Mouse (Mus musculus) T-helper 1 cell (primary cell): Measurements from ENCODE around the gene Osbp.
"Not testable (repeated sequence)": the region's sequence is repeated elsewhere in the genome, so short reads cannot be mapped to it uniquely, and the experiment has no call there.

ENCODE experiments used
- in situ Hi-C: fragments of 300-600 bp; cut with MboI, MseI; formaldehyde crosslinking; loops from one replicate; pipeline ENCODE4 v1.15.1; 2025; ENCODE audit warnings: high pct_unique_total_duplicates

Gene Osbp

DNA sequence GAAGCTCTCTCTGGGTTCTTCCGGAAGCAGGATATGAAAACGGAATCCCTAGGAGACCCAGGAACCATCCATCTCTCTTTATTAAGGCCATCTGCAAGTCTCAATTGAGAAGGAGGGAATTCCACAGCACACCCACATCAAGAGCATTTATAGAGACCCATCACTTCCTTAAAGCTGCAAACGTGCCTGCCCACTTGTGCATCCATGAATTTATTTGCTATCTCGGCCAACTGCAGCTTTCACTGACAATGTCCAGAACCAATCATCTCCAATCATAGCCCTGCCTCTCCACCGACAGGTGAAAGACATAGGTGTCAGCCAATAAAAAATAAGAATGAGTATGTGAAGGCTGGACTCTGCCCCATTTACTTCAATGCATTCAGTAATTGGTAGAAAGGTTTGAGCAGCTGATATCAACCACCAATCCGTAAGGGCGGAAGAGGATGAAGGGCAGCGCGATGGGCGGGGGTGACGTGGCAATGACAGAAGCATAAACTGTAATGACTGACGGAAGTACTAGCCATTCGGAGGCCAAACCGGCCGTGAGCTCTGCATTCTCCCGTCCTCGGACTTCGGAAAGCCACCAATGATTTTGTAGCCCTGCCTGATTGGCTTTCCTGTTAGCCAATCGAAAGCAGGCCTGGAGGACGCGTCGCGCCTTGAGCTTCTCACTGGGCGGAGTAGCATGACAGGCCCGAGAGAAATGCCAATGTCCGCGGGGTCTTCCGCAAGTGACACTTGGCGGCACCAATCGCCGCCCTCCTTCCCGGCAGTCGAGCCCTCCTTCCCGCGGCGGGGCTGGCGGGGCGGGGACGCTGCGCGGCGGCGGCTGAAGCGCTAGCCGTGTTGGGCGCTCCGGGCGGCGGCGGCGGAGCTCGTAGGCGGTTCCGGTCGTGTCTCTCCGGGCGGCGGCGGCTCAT is at the start of gene Osbp:
Gene Osbp (plus strand): TSS at position 919 of the 920 bp plus-strand sequence.
- in situ Hi-C loops = no loop called here

- in situ Hi-C loops = no loop called here
Observed at GRCm38 (mm10) chr19:11922068-11922467, 43.7 kb upstream of the Osbp start.

- in situ Hi-C loops = not testable (repeated sequence)
Observed at GRCm38 (mm10) chr19:11922515-11922914, 43.2 kb upstream of the Osbp start.

DNA sequence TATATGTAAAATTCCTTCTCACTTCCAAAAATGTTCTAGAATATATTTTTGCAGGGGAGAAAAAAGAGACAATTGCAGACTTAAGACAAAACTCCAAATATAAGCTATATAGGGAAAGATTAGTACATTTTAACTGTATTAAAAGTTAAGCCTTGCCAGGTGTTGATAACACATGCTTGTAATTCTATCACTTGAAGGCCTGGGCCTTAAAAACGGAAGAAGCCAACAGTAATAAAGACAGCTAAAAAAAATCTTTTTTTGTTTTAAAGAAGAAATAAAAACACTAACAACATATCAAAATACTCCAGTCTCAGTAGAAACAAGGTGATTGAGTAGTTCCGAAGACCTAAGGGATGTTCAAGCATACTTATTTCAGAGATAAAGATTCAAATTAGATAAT is 39.4 kb upstream of the Osbp start:
- in situ Hi-C loops = no loop called here

GRCm38 (mm10) chr19:11928025-11928748 is 37.6 kb upstream of the Osbp start:
- in situ Hi-C loops = no loop called here

DNA sequence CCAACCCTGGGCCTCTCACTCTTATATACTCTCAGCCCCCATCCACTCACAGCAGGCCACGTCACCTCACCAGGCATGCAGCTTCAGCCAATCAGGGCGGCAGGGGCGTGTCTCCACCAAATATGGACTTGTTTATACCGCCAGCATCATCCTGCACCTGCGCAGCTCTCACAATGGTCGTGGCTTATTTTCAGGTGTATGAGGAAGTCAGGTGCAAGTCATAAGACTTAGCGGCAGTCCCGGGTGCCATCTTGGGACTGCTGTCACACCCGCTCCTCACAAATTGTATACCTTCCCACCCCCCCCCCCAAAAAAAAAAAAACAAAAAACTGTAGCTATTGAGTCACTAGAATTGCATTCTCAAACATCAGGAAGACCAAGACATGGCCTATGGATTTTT is 19.3 kb upstream of the Osbp start:
- in situ Hi-C loops = not testable (repeated sequence)

GRCm38 (mm10) chr19:11949878-11950277 is 15.9 kb upstream of the Osbp start:
- in situ Hi-C loops = no loop called here

DNA sequence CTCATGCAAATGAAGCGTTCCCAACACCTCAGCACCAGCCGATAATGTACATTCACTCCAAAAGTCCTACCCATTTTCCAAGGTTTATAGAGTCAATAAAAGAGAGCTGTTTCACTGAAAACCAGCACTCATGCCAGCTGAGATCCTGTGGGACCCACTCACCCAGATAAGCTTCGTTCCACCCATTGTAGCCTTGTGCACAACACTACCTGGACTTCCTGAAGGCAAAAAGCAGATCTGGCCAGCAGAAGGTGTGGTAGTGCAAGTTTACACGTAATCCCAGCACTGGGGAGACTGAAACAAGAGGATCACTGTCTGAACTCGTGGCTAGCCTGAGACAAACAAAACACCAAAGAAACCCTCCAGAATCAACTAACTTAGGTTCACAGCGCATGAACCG is 15.0 kb upstream of the Osbp start:
- in situ Hi-C loops = no loop called here

GRCm38 (mm10) chr19:11954206-11954605 is 11.5 kb upstream of the Osbp start:
- in situ Hi-C loops = no loop called here

GRCm38 (mm10) chr19:11956636-11957035 is 9.1 kb upstream of the Osbp start:
- in situ Hi-C loops = no loop called here

DNA sequence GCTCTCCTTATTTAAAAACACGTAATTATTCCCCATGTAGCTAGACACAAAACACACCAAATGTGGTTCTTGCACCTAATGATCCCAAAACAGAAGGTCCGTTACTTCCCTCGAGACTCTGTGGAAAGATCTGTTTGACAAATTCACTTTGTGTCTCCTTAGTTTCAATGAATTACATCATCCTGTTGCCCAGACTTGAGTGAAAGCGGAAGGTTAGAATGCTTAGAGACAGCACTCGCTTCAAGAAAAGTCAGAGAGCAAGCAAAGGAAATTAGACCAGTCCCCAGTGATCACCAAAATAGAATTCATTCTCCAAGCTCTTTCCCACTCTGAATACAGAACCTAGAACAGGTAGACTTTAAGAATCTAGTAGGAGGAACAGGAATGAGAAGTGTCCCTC is 8.3 kb upstream of the Osbp start:
- in situ Hi-C loops = no loop called here

DNA sequence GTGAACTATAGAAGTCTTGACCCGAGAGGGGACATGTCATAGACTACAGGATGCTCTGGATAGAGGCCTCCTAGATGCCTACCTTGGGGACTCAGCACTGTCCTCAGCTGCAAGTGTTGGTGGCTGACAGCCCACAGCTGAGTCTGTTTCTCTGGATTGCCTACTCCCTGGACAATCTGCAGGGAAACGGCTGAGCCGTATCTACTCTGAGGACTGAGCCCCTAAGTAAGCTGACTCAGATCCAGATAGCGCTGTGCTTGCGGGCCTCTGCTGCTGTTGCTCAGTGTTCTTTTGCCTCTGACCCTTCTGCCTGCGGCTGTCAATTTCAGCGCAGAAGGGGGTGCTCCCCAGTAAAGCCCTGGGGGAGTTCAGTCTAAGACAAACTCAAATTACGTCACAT is 7.9 kb upstream of the Osbp start:
- in situ Hi-C loops = no loop called here

- in situ Hi-C loops = no loop called here
Observed at GRCm38 (mm10) chr19:11964266-11964665, 1.5 kb upstream of the Osbp start.

DNA sequence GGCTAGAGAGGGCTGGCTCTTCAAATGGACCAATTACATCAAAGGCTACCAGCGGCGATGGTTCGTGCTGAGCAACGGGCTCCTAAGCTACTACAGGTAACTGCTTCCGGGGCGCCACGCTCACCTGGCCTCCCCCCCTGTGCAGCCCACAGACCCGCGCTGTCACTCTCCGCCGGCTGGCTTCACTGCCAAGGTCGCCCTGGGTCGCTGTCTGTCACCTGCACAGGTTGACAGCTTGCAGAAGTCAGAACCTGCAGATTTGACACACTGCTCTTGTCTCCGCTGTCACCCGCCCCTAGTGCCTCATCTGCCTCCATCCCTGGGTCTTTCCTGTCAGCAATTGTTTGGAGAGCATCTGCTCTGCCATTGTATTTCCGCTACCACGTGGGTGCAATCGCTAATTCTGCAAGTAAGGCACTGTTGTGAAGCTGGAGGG is 478 bp downstream of the Osbp start:
- in situ Hi-C loops = no loop called here

GRCm38 (mm10) chr19:11969155-11970050 is 3.7 kb downstream of the Osbp start:
- in situ Hi-C loops = loop anchor here (10.0 kb wide), 1 partner anchor 1355 kb away; no protein-coding TSS in a partner anchor

GRCm38 (mm10) chr19:11973511-11974222 is 7.9 kb downstream of the Osbp start:
- in situ Hi-C loops = loop anchor here (10.0 kb wide), 1 partner anchor 1359 kb away; no protein-coding TSS in a partner anchor

DNA sequence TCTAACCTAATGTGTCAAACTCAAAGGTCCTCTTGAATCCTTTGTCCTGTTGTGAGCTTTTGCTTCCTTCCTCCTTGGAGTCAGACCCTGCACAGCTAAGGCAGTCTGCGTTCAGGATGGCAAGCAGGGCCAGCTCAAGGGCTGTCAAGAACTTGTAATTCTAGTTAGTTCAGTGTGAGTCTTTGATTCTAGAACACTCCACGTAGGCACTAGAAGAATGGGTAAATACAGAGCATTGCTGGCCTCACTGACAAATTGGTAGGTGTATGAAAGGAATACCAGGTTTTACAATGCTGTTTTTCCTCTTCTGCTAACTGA is 8.4 kb downstream of the Osbp start:
- in situ Hi-C loops = loop anchor here (10.0 kb wide), 1 partner anchor 1359 kb away; no protein-coding TSS in a partner anchor

DNA sequence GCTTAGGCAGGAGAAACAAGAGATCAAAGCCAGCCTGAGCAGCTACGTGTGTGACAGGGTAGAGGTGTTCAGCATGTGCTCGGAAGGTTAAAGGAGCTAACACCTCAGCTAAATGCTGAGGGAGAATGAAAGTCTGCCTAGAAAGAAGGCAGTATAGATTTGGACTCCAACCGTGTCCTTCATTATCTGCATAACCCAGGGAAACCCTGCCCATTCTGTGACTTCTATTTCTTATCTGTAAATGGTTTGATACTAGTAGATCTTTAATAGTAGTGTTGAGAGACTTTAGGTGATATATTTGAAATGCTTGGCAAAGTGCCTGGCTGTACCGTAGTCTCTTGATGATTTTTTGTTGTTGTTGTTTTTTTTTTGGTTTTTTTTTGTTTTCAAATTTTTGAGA is 9.9 kb downstream of the Osbp start:
- in situ Hi-C loops = loop anchor here (5.0 to 10.0 kb wide), 2 partner anchors 38 to 1361 kb away; no protein-coding TSS in a partner anchor

DNA sequence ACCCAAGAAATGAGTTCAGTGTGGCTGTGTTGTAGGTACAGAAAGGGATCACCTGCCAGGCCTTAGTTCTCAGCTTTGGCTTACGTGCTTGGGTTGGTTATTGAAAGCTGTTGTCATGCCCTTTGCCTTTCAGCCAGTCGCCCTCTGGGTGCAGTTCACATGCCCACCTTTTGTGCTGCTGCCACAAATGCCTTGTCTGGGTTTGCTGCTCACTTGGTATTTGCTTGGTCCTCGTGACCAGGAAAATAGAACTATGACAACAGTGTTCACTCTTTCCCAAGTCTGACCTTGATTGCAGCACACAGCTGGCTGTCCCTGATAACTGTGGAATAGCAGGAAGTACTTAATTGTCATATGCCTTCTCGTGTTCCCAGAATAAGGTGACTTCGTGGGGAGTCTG is 11.6 kb downstream of the Osbp start:
- in situ Hi-C loops = loop anchor here (5.0 to 10.0 kb wide), 2 partner anchors 40 to 1363 kb away; no protein-coding TSS in a partner anchor

DNA sequence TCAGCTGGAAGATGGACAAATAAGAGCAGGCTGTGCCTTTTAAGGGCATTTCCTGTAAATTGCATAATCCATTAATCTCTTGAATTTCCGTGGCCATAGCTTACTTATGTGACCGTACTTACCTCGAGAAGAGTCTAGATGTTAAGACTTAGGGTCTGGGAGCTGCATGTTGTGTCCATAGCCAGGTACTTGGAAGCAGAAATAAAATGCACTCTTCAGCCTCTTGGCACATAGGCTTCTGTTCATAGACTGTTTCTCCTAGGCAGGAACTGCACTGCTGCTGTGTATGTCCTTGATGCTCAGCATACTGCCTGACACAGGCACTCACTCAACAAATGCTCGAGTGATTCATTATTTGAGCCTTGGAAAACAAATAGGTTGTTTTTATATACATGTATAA is 14.7 kb downstream of the Osbp start:
- in situ Hi-C loops = no loop called here

- in situ Hi-C loops = not testable (repeated sequence)
Observed at GRCm38 (mm10) chr19:11984614-11985013, 18.9 kb downstream of the Osbp start.
